Mouse (Mus musculus) ES-Bruce4 (cell line): ENCODE results near the gene Ttc39b. TPM values are rescaled to one million over a fixed set of nuclear protein-coding genes. Genes with fewer than 3 reads are reported as not detected.
A peak's percentile ranks its signal among the peaks of the same experiment; 100 is the strongest.

ENCODE experiments used
- H3K27ac ChIP-seq: 2 replicates; pipeline ENCODE4 v1.5.1; 2012; ENCODE audit warnings: low read length, inconsistent platforms; ENCODE audit not compliant: insufficient read depth
- H3K27me3 ChIP-seq: 2 replicates; pipeline ENCODE4 v1.6.1; 2012; ENCODE audit warnings: mild to moderate bottlenecking, low read length, inconsistent platforms; ENCODE audit not compliant: control insufficient read depth, poor library complexity, insufficient read depth, severe bottlenecking
- H3K36me3 ChIP-seq: 2 replicates; pipeline ENCODE4 v1.6.1; 2012; ENCODE audit warnings: inconsistent platforms, mild to moderate bottlenecking, low read length, moderate library complexity; ENCODE audit not compliant: control insufficient read depth, poor library complexity, insufficient read depth, severe bottlenecking
- H3K4me1 ChIP-seq: one replicate; pipeline ENCODE4 v1.8.1; 2011; ENCODE audit warnings: low read length; ENCODE audit not compliant: control insufficient read depth, insufficient read depth
- H3K4me3 ChIP-seq: 2 replicates; pipeline ENCODE4 v1.5.1; 2011; ENCODE audit warnings: low read depth, mild to moderate bottlenecking, low read length
- H3K9ac ChIP-seq: 2 replicates; pipeline ENCODE4 v1.6.1; 2012; ENCODE audit warnings: low read depth, mild to moderate bottlenecking, inconsistent platforms; ENCODE audit not compliant: poor library complexity, severe bottlenecking
- H3K9me3 ChIP-seq: replicated peaks from 2 replicates; pipeline ENCODE4 v1.6.1; 2012; ENCODE audit warnings: mild to moderate bottlenecking, low read length, inconsistent platforms; ENCODE audit not compliant: control insufficient read depth, poor library complexity, insufficient read depth, severe bottlenecking
- CTCF ChIP-seq: IDR thresholded peaks from one replicate; pipeline ENCODE4 v1.8.1; 2011; ENCODE audit warnings: low read depth, low read length
- EP300 ChIP-seq: IDR thresholded peaks from 2 replicates; pipeline ENCODE4 v1.6.1; 2011; ENCODE audit warnings: low read depth, low read length; ENCODE audit not compliant: insufficient read depth
- POLR2A ChIP-seq: IDR thresholded peaks from one replicate; pipeline ENCODE4 v1.8.1; 2011; ENCODE audit warnings: low read length; ENCODE audit not compliant: insufficient read depth
- polyA plus RNA-seq: library from polyadenylated mRNA; stranded (reverse); fragments of >200 nt; gene quantifications from 2 replicates; pipeline ENCODE4 v1.2.4, GENCODE M21; 2011; ENCODE audit warnings: low read depth; ENCODE audit not compliant: missing spikeins, insufficient read depth, insufficient read length

The Ttc39b gene
- 36.8 and 48.9 TPM in 2 replicates for polyA plus RNA-seq

- no peak for TF ChIP-seq CTCF
- peak; percentile 22 for TF ChIP-seq POLR2A
- TF ChIP-seq EP300 = no peak
- no peaks in the 10 kb centered on the region for H3K9me3 ChIP-seq
- H3K27ac ChIP-seq = peak within 1 kb of the TSS; percentile 94
- peak within 1 kb of the TSS; percentile 83 for H3K4me3 ChIP-seq
- no peaks in the 10 kb centered on the region for H3K27me3 ChIP-seq
- peaks cover 11% of the 10 kb centered on the region for H3K4me1 ChIP-seq
- H3K36me3 ChIP-seq = no peaks in the 10 kb centered on the region
- H3K9ac ChIP-seq = peak within 1 kb of the TSS; percentile 90
Measured at GRCm38 (mm10) chr4:83323910-83324684, at the start of gene Ttc39b. Ttc39b (minus strand) TSS chr4:83324255.

DNA sequence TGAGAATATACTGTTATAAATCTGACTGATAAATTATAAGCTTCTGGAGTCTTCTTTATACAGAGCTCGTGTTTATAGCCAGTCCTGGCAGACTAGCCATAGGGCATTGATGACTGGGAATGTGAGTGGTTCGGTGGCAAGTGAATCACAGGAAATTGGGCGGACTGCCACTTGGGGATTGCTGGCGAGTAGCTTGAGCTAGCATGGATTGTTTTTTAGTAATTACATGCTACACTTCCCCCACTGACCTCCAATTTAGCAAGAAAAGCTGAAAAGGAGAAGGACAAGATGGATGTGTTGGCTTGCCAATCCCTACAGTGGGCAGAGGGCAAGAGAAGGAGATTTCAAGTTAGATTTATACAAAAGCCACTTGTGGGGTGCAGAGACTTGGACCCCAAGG is 49.3 kb upstream of the Ttc39b start:
- no peak overlapping the region for H3K27ac ChIP-seq

GRCm38 (mm10) chr4:83357738-83358137 is 33.7 kb upstream of the Ttc39b start:
- Histone ChIP-seq H3K9me3 (no peaks in the 10 kb centered on the region), H3K27me3 (no peaks in the 10 kb centered on the region), H3K27ac (no peak overlapping the region), H3K4me3 (no peak overlapping the region), H3K4me1 (no peaks in the 10 kb centered on the region), H3K36me3 (no peaks in the 10 kb centered on the region), H3K9ac (no peak overlapping the region)
- TF ChIP-seq CTCF (no peak), POLR2A (no peak), EP300 (no peak)

More for the DNA sequence above, 49.3 kb upstream of the Ttc39b start:
- Histone ChIP-seq H3K4me1 (no peaks in the 10 kb centered on the region), H3K9ac (no peak overlapping the region), H3K27me3 (no peaks in the 10 kb centered on the region), H3K36me3 (no peaks in the 10 kb centered on the region), H3K4me3 (no peak overlapping the region), H3K9me3 (no peaks in the 10 kb centered on the region)
- TF ChIP-seq CTCF = no peak
- no peak for TF ChIP-seq EP300
- no peak for TF ChIP-seq POLR2A

DNA sequence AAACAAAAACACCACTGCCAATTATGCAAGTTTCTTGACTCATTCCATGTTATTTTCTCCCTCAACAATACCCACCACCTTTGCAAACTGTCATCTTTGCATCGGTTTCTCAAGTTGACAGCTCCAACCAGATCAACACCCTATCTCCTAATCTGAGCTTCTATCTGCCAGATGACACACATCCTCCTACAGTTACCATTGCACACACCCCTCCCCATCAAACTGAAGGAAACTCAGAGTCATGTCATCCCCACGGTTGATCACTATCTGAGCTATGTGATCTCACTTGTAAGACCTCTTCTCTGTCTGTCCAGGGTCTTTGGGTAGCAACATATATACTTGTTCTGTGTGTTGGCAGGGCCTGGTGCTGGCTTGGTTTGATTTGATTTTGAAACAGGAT is 30.7 kb upstream of the Ttc39b start:
- Histone ChIP-seq H3K27me3 (no peaks in the 10 kb centered on the region), H3K36me3 (no peaks in the 10 kb centered on the region), H3K4me1 (no peaks in the 10 kb centered on the region), H3K9ac (no peak overlapping the region), H3K9me3 (no peaks in the 10 kb centered on the region), H3K4me3 (no peak overlapping the region), H3K27ac (no peak overlapping the region)
- TF ChIP-seq EP300 (no peak), POLR2A (no peak), CTCF (no peak)

DNA sequence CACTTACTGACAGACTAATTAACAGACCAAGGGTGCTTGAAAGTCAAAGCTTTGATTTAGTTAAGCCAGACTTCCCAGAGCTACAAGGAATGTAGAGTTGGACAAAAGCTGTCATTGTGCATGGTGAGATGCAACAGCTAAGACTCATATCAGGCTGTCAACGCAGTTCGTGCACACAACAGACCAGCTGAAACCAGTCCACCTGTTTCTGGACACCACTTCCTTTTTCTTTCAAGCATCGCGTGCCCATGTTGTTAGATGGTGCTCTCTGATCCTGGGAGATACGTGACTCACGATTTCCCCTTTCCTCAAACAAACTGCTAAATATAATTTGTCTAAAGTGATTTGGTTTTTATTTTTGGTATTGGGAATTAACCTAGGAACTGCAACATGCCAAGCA is 29.9 kb upstream of the Ttc39b start:
- Histone ChIP-seq H3K27me3 (no peaks in the 10 kb centered on the region), H3K27ac (no peak overlapping the region), H3K4me1 (no peaks in the 10 kb centered on the region), H3K9me3 (no peaks in the 10 kb centered on the region), H3K36me3 (no peaks in the 10 kb centered on the region), H3K9ac (no peak overlapping the region), H3K4me3 (no peak overlapping the region)
- no peak for TF ChIP-seq EP300

DNA sequence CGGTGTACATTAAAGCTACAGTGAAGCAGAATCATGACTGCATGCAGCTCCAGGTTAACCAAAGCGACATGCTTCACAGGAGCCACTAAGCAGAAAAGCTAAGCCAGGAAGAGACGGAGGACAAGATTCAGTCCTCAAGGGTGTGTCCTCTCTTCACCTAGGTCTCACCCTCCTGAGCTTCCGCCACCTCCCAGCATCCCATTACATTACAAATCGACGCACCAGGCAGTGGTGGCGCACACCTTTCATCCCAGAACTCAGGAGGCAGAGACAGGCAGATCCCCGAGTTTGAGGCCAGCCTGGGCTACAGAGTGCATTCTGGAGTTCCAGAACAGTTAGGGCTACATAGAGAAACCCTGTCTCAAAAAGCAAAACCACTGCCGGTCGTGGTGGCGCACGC is 29.2 kb upstream of the Ttc39b start:
- H3K9me3 ChIP-seq = no peaks in the 10 kb centered on the region
- H3K4me3 ChIP-seq = no peak overlapping the region
- no peak overlapping the region for H3K9ac ChIP-seq
- H3K36me3 ChIP-seq = no peaks in the 10 kb centered on the region
- no peaks in the 10 kb centered on the region for H3K27me3 ChIP-seq
- no peak overlapping the region for H3K27ac ChIP-seq
- H3K4me1 ChIP-seq = no peaks in the 10 kb centered on the region
- TF ChIP-seq EP300 = peak; percentile 61; the same call in 1 of the 2 replicates
- no peak for TF ChIP-seq CTCF
